Mouse (Mus musculus) layer of hippocampus, adult 9-11 months (tissue): ENCODE data around the gene Lpcat1.

ENCODE experiments used
- DNase-seq: peaks from one replicate; pipeline ENCODE4 v3.0.0; 2022

The Lpcat1 gene

GRCm38 (mm10) chr13:73467034-73467420 is at the start of gene Lpcat1:
TSS of gene Lpcat1 (plus strand) at chr13:73467197.
- DNase-seq, result peak; percentile 92

GRCm38 (mm10) chr13:73417478-73418220 is 49.3 kb upstream of the Lpcat1 start:
- no peak for DNase-seq

- DNase-seq, result no peak
Measured at GRCm38 (mm10) chr13:73418297-73418696, 48.7 kb upstream of the Lpcat1 start.

GRCm38 (mm10) chr13:73419244-73419643 is 47.8 kb upstream of the Lpcat1 start:
- DNase-seq, result no peak

GRCm38 (mm10) chr13:73423043-73423442 is 44.0 kb upstream of the Lpcat1 start:
- no peak for DNase-seq

- DNase-seq, result no peak
Measured at GRCm38 (mm10) chr13:73425035-73425434, 42.0 kb upstream of the Lpcat1 start.

- DNase-seq, result peak; percentile 39
Measured at GRCm38 (mm10) chr13:73425839-73426490, 41.0 kb upstream of the Lpcat1 start.

GRCm38 (mm10) chr13:73426587-73426986 is 40.4 kb upstream of the Lpcat1 start:
- DNase-seq, result no peak

- no peak for DNase-seq
Measured at GRCm38 (mm10) chr13:73429605-73430321, 37.2 kb upstream of the Lpcat1 start.

- DNase-seq, result no peak
Measured at GRCm38 (mm10) chr13:73432466-73433149, 34.4 kb upstream of the Lpcat1 start.

- peak; percentile 35 for DNase-seq
Measured at GRCm38 (mm10) chr13:73433681-73434535, 33.1 kb upstream of the Lpcat1 start.

- no peak for DNase-seq
Measured at GRCm38 (mm10) chr13:73434687-73435086, 32.3 kb upstream of the Lpcat1 start.

GRCm38 (mm10) chr13:73435662-73436061 is 31.3 kb upstream of the Lpcat1 start:
- no peak for DNase-seq

GRCm38 (mm10) chr13:73439057-73439456 is 27.9 kb upstream of the Lpcat1 start:
- no peak for DNase-seq

- DNase-seq, result no peak
Measured at GRCm38 (mm10) chr13:73441032-73441431, 26.0 kb upstream of the Lpcat1 start.

GRCm38 (mm10) chr13:73441686-73442085 is 25.3 kb upstream of the Lpcat1 start:
- DNase-seq, result no peak

- DNase-seq, result no peak
Measured at GRCm38 (mm10) chr13:73442431-73442830, 24.6 kb upstream of the Lpcat1 start.

- DNase-seq, result no peak
Measured at GRCm38 (mm10) chr13:73443093-73443821, 23.7 kb upstream of the Lpcat1 start.

- no peak for DNase-seq
Measured at GRCm38 (mm10) chr13:73445087-73445486, 21.9 kb upstream of the Lpcat1 start.

- DNase-seq, result no peak
Measured at GRCm38 (mm10) chr13:73446076-73446475, 20.9 kb upstream of the Lpcat1 start.

- DNase-seq, result no peak
Measured at GRCm38 (mm10) chr13:73446494-73446893, 20.5 kb upstream of the Lpcat1 start.
